Mouse (Mus musculus): Measurements from ENCODE around the gene Gm35315.
"Not testable (repeated sequence)": the region's sequence is repeated elsewhere in the genome, so short reads cannot be mapped to it uniquely, and the experiment has no call there.

The Gm35315 gene

DNA sequence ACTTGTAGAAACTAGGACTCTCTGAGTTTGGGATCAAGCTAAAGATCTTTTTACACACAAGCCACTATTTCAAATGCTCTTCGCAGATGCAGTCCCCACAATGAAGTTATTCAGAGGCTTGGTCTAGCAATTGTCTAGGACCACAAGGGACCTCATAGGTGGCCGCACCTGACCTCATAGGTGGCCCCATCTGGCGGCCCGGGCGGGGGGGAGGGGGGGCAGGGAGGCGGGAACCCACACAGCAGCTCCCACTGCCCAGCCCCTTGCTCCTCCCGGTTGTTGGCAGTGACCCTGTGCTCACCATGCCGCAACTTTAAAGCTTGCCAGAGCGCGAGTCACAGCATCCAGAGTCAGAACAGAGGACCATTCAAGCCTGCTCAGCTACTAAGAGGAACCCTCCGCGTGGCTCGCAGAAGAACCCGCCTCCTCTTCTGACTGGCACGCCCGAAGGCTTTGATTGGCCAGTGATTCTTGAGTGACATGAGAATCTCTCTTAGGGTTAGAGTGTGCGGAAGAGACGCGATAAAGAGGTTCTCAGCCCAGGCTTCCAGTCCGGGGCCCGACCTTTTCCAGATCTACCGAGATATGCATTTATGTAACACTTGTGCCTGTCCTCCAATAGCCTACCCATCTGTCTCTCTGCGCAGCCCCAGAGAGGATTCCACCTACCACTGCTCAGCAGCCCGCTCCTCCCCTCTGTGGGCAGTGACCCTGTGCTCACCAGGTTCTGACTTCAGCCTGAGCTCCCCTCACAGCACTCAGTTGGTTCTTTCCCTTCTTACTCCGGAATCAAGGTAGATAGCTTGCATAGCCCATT, at the start of gene Gm35315:
Gm35315 (minus strand) TSS at position 391 of the 817 bp plus-strand sequence.
- peak; percentile 90 for DNase-seq (ENCODE audit: low spot score)

GRCm38 (mm10) chr5:110143007-110143406, 48.8 kb upstream of the Gm35315 start:
- peak; percentile 32 for DNase-seq (ENCODE audit: low spot score)

DNA sequence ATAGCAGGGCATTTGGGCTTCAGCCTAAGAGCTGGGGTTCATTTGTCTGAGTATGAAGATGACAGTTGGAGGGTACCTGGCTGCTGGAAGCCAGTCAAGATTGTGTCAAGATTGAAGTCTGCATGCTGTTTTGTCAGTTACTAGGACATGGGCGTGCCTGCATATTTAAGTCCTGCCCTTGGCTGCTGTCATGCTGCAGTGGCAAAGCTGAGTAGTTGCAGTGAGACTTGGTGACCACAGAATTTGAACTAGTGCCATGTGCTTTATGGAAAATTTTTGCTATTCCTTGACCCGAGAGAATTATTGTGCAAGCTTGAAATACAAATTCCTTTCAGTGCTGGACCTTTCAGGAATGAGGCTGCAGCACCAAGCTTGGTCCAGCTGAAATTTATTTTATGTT, 48.1 kb upstream of the Gm35315 start:
- peak; percentile 92 for DNase-seq (ENCODE audit: low spot score)

- DNase-seq (ENCODE audit: low spot score) = no peak
These were observed 46.2 kb upstream of the Gm35315 start for GRCm38 (mm10) chr5:110140424-110140823.

GRCm38 (mm10) chr5:110139325-110139724, 45.1 kb upstream of the Gm35315 start:
- DNase-seq (ENCODE audit: low spot score) = no peak

- no peak for DNase-seq (ENCODE audit: low spot score)
These were observed 43.6 kb upstream of the Gm35315 start for GRCm38 (mm10) chr5:110137816-110138215.

- no peak for DNase-seq (ENCODE audit: low spot score)
These were observed 41.9 kb upstream of the Gm35315 start for GRCm38 (mm10) chr5:110136087-110136464.

DNA sequence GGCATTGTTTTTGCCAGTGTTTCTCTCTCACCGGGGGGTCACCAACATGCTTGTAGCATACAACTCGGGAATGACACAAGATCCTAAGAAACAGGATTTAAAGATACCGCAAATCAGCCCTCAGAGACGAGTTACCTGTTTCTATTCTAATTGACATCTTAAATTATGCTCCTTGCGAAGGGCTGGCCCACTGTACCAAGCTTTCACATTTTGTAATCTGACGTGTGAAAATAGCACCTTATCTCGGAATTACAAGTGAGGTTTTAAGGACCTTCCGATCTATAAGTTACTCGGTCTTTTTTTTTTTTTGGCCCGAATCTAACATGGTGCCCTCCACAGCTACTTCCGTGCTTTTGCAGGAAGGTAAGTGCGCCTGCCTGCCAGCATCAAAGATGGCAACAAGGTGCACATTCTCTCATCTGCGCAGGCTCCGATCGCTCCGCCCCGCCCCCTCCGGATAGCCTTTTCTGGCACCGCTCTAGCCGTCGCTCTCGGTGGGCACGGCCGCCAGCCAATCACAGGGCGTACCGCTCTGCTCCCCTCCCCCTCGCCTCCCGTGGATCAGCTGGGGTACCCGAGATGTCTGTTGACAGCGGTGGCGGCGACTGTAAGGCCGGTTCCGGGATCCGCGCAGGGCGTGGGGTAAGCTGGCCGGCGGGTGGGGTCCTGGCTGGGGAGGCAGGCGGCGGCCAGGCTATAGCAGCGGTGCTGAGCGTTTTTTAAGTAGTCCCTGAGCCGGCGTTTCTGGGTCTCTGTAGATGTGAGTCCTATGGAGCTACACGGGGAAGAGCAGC, 41.3 kb upstream of the Gm35315 start, which contains the start of gene Chfr:
Chfr (plus strand) TSS at position 550 of the 794 bp plus-strand sequence.
- peak; percentile 96 for DNase-seq (ENCODE audit: low spot score)

DNA sequence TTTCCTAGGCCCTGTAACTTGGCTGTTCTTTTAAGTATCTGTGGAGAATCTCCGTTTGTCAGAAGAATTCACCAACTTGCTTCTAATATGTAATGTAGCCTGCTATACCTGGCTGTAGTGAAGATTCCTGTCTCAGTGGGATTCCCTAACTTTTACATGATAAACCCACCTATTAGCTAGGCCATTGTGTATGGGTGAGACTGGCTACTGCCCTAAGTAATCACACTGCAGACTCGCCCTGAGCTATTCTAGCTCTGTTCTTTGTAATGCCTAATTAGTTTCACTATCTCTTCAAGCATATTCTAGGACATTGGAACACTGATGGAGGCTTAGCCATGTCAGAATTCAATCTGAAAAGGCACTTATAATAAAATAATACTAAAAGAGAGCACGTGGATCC, 28.2 kb upstream of the Gm35315 start:
- not testable (repeated sequence) for DNase-seq (ENCODE audit: low spot score)

- peak; percentile 79 for DNase-seq (ENCODE audit: low spot score)
These were observed 15.8 kb upstream of the Gm35315 start, which contains the start of gene Zfp605 for GRCm38 (mm10) chr5:110109991-110110441. Gene Zfp605, plus strand, starts transcription at chr5:110110092.

DNA sequence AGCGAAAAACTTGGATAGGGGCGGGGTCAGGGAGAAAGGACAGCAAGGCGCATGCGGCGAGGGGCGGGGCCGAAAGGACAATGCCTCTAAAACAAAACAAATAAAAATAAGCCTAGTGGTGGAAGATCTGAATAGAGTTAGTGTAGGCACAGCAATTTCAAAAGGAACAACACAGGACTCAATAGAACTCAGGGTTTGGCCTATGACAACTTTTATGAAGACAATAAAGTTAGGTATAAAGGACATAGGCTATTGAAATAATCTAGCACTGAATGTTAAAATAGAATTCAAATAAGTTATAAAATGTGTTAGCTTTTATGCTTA, 14.0 kb upstream of the Gm35315 start:
- no peak for DNase-seq (ENCODE audit: low spot score)

DNA sequence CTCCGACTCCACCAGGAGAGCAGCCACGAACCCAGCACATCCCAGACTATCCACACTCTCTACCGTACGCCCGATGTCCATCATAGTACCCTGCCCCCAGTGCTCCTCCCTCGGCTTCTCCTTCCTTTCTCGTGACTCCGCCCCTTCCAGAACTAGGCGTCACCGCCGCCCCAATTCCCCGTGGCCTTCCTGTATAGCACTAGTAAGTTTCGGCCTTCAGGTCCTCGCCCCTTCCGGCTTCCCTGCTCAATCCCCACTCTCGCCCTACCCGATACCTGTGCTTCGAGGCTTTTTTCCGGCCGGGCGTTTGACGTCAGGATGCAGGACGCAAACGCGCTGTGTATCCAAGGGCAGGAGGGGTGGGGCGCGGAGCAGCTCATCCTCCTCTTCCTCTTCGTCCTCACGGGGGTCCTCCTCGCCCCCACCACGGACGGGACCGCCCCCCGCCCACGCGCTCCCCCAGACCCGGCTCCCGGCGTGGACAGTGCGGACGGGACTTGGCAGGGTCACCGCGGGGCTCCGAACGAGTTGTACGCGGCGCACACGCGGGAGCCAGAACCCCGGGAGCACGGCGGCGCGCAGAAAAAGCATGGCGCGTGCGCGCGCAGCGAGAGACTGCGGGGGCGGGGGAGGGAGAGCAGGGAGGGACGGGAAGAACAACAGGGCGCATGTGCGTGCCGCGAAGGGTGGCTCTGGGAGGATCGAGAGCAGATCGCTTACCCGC, 13.5 kb upstream of the Gm35315 start, which contains the start of gene Gtpbp6:
Gtpbp6 (minus strand) TSS at position 617 of the 724 bp plus-strand sequence.
- peak; percentile 99 for DNase-seq (ENCODE audit: low spot score)

DNA sequence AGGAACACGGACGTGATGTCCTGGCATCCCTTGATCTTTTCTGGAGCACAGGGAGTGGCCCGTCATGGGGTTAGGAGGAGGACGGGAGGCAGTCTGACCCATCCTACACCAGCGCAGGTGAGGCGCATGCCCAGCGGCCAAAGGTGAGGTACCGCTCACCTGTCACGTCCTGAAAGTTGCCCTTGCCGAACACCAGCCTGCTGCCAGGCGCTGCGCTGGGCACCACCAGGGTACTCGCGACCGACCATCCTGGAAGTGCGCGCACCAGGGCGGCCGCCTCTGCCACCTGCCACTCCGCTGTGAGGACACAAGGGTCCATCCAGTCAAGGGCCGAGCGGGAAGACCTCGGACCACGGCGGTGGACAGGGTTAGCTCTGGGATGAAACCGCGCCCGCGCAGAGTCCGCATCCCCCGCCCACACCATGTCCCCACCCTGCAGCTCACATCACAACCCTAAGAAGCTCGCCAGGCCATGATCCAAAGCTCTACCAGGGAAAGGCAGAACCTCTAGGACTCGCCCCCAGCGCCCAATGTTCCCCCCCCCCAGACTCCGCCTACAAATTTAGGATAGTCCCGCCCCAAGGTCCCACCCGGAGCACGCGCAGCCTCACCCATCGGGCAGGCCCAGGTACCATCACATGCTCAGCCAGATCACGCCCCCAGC, 12.8 kb upstream of the Gm35315 start:
- DNase-seq (ENCODE audit: low spot score) = no peak

DNA sequence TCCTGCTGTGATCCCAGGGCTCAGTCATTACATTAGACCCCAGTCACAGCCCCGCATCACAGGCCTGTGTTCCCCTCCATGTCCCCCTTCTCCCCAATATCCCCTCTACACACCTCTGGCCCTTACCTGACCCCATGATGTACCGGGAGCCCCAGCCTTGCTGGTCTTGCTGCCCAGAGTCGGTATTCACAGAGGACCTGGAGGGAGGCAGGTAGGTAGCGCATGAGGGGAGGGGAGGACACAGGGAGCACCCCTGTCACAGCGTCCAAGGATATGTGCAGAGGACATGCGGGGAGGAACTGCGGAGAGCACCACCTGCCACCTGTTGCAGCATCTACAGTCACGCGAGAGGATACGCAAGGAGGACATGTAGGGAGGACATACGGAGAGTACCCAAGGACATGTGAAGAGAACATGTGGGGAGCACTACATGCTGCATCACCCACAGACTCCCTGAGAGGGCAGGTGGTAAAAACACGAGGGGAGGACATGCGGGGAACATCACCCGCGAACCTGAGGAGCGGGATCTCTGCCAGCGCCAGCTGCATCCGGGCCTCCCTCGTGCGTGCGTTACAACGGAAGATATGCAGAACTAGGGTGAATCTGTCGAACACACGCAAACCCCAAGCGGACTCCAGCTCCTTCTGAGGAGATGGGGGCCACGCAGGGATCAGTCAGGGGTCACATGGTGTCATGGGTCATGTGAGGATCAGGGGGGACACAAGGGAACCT, 12.1 kb upstream of the Gm35315 start:
- DNase-seq (ENCODE audit: low spot score) = no peak

- DNase-seq (ENCODE audit: low spot score) = no peak
These were observed 10.6 kb upstream of the Gm35315 start for GRCm38 (mm10) chr5:110104616-110105380.

- DNase-seq (ENCODE audit: low spot score) = no peak
These were observed 9.8 kb upstream of the Gm35315 start for GRCm38 (mm10) chr5:110103901-110104615.

- no peak for DNase-seq (ENCODE audit: low spot score)
These were observed 8.8 kb upstream of the Gm35315 start for GRCm38 (mm10) chr5:110102853-110103625.

DNA sequence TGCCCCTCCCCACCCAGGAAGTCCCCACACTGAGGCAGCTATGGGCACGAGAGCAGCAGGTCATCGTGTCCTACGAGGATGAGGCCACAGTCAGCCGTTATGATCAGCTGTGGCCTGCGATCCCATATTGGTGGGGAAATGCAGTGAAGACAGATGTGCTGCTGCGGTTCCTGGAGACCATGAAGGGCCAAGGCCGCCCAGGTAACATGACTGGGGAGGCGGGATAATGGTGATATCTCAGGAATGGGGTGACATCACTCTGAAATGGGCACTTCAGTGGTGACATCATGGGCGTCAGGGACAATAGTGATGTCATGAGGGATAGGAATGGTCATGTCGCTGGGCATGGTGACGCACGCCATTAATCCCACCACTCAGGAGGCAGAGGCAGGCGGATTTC, 8.2 kb upstream of the Gm35315 start:
- DNase-seq (ENCODE audit: low spot score) = no peak
